Mouse (Mus musculus) CD8-positive naive resting alpha-beta T cell, adult 2 months (primary cell): ENCODE data around the gene Myo9a.
A peak's percentile ranks its signal among the peaks of the same experiment; 100 is the strongest.
"Not testable (repeated sequence)": the region's sequence is repeated elsewhere in the genome, so short reads cannot be mapped to it uniquely, and the experiment has no call there.

Source experiments
- DNase-seq, 2 experiments: peaks; one replicate each; pipeline ENCODE4 v3.0.0; 2022; ENCODE audit warnings: low read depth in 2 of 2, low spot score in 2 of 2

The Myo9a gene

DNA sequence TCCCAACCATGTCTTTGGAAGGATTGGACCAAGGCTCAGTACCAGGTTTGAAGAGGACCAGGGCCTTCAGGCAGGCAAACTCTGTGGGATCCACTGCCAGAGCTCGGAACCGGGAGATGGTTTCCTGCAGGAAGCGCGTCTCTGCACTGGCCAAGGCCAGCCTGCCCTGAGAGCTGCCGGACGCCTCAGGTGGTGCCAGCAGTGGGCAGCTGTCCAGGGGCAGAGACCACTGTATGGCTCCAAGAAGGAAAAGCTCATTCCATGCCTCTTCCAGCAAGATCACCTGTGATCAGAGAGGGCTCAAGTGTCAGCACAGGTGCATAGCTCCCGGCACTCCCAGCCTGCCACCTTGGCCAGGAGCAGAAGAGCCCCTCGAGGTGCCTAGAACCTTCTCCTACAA, 196.6 kb downstream of the Myo9a start:
- no peak for DNase-seq

DNA sequence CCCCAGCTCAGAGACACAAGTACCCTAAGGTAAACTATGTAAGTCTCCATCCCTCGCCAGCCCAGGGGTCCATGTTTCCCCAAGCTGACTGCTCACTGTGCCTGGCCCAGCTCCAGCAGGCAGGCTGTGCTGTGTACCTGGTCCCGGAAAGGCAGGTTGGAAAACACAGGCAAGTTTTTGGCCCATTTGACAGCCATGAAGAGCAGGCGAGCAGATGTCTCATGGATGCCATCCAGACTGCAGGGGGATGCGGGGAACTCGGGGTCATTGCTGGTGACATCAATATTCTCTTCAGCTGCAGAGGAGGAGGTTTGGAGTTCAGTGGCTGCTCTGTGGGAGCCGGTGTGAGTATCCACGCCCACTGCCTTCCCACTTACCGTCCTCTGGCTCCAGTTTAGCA, 197.5 kb downstream of the Myo9a start:
- no peak for DNase-seq

DNA sequence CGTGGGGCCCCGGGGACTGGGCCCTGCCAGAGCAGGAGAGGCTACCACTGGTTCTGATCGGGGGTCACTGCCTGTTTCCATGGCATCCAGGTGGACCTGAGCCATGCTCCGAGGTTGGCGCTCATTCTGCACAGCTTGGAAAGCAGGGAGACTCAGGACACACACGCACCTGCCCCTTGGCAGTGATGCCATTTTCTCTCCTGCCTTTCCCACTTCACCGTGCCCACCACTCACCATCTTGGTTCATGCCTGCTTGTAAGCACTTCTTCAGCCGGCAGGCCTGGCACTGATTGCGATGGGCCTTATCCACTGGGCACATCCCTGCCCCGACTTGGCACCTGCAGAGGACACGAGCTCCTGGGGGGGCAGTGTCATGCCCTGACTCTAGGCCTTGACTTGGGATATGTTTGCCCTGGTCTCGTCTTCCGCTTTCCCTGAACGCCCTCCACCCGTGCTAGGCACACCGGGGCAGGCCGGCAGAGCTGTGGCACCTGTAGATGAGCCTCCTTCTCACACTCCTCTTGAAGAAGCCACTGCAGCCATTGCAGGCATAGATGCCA, 198.1 kb downstream of the Myo9a start:
- no peak for DNase-seq

DNA sequence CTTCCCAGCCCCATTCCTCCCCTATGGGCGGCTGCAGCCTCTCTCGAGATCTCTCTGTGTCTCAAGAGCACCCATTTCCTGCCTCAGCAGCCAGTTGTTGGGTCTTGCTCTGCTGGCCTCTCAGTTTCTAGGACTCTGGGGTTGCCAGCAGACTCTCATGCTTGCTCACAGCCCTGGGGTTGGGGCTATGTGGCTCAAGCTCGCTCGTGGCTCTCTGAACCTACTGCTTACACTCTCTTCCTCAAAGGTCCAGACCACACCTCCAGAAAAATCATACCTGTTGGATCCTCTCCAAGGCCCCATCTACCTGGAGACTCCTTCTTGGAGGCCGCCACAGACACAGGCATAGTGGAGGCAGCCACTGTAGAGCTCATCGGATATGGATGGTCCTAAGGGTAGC, 198.8 kb downstream of the Myo9a start:
- no peak for DNase-seq

DNA sequence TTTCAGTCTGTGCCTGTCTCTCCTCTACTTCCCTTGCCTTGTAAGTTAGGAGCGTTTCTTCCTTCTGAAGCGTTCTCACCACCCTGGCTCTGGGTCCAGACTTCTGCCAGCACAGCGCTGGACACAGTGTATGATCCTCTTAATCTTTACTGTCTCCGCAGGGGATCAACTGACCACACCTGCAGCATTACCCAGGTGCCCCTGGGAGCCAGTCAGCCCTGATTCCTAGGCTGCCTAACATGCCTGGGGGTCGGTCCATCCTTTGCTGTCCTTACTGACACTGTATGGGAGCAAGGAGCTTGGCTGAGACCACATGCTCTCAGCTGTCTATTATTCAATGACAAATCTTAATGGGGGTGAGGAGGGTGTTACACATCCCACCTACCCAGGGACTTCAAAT, 199.3 kb downstream of the Myo9a start:
- no peak for DNase-seq

DNA sequence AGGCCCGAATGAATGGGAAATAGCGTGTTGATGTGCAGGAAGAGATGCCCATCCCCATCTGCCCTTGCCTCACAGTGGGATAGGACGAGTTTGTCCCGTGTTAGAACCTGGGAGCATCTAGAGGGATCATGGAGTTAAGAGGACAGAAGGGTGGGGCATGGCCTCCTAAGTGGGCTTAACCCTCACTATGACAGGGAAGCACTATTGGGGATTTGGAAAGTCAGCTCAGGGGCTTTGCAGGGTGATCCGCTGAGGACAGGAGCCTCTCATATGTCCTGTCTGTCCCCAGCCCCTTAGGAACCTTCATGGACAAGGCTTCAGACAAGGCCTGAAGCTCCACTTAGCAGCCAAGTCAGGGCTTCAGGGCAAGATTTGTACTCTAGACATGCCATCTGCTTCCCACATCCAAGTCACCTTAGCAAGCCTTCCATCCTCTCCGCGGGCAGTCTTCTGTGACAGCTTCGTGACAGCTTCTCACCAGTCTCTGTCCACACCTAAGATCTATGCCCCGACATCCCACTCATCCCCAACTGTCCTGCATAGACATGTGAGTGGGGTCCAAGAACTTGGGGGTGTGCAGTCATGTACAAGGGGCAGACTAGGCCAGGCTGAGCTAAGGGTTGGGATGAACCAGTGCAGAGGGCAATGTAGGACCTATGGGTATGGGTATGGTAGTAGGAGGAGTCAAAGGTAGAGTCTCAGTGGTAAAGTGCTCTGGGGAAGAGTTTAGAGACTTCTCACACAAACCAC, 200.5 kb downstream of the Myo9a start:
- no peak for DNase-seq

DNA sequence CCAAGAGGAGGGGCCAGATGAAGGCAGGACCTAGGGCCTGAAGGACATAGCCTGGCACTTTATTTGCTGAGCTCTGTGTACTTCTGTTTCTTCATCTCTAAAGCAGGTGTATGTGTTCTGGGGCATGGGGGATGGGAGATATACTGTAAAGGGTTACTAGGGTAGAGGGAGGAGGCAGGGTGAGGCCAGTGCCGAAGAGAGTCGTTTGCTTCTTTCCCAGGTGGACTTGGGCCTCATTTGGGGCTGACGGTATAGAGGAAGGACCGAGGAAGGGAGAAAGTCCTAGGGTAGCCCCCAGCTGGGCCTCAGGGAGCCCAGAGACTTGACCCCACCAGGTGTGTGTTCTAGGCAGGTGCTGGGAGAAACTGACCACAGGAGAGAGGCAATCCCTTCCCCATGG, 201.2 kb downstream of the Myo9a start:
- no peak for DNase-seq

DNA sequence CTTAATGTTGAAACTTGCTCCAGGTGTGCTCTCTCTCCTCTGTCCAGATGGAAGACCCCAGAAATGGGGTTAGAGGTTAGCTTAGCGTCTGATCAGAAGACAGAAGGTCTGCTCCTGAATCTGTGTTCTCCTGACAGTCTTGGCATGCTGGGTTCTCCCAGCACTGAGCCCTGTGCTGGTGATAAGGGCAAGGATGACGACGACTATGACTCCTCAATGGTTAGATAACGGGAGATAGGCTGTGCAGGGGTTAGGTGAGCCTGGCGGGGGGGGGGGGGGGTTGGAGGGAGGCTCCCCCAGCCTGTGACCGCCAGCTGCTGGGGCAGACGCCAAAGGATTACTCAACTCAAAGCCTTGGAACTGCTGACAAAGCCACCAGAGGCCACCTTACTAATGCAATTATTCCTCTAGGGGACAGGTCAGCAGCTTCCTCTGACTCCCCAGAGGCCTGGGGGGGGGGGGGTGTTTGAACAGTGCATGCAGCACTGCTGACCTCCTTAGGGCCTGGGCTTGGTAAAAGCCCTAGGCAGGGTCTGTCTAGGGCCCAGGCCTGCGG, 201.9 kb downstream of the Myo9a start:
- DNase-seq: no peak

DNA sequence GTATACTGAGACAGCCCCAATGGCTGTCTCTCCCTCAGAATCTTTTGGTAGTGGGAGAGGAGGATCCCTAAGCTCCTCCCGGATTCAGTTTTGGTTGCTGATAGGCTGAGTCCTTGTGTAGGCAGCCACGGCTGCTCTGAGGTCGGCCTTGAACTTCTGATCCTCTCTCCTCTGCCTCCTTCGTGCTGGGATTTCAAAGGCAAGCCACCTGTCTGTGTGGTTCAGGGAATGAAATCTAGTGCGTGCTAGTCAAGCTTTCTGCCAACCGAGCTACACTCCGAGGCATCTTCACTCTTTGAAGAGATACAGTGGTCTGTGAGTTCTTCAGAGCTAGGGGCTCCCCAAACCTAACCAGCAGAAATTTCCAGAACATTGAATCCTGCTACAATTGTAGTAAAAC, 202.9 kb downstream of the Myo9a start:
- no peak for DNase-seq

DNA sequence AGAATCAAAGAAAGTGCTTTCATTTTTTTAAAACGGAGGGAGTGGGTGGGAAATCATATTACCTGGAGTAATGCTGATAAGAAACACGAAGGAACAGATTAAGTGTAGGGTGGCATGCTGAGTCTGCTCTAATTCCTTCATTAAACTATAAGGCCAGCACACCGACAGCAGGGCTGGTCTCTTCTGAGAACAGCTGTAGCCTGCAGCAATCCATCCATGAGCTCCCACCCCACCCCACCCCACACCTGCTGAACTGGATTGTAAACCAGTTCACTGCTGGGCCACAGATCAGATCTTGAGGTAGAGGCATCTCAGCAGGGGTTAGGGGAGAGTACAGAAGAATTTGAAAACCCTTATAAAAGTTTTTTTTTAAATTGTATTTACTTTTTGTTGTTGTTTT, 204.5 kb downstream of the Myo9a start:
- no peak for DNase-seq

DNA sequence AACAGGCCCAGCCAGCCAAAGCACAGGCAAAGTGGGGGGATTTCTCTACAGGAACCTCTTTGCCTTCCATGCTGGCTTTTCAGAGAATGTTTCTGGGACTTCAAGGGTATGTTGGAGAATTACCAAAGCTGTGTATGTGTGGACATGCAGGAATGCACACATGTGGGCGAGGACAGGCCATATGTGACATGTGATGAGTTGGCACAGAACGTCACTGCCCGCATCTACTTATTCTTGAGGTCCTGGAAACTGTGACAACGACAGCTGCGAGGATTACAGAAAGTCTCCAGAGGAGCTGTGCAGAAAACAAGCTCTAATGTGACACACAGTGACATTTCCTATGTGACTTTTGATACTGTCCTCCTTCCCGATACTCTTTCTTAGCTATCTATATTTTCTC, 205.0 kb downstream of the Myo9a start:
- no peak for DNase-seq

DNA sequence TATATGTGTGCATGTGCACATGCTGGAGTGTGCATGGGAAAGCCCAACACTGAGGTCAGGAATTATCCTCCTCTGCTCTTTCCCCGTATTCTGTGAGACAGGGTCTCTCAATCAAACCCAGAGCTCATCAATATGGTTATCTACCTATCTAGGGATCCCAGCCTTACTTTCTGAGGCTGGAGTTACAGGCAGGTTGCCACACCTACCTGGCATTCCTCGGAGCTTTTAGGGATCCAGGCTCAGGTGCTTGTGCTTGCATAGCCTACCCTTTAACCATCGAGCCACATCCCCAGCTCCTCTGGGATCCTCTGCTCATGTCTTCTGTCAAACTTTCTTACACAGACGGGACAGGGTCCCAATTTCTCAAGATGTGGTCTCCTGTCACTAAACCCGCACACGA, 205.8 kb downstream of the Myo9a start:
- no peak for DNase-seq

DNA sequence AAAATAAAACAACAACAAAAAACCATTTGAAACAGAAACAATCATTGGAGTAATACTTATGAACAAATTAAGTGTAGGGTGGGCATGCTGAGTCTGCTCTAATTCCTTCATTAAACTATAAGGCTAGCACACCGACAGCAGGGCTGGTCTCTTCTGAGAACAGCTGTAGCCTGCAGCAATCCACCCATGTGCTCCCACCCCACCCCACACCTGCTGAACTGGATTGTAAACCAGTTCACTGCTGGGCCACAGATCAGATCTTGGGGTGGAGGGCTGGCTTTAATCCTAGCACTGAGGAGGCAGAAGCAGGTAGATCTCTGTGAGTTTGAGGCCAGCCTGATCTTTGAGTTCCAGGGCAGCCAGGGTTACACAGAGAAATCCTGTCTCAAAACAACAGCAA, 207.4 kb downstream of the Myo9a start:
- not testable (repeated sequence) for DNase-seq

DNA sequence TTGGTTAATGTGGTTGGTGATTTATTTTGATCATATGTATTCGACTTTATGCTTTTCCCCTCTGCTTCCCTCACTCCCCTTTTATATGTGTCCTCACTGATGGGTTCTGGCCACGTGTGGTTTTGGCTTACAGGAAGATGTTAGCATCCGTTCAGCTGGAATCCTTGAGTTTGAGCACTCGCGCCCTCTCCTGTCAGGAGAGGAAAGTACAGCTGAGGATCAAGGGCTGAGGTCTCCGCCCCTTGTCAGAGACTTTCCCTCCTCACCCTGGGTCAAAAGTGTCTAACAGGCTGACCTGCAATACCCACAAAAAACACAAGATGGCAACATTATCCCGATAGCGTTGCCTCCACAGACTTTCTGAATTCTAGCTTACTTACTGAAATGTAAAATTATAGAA, 208.6 kb downstream of the Myo9a start:
- peak; percentile 86 to 91 for DNase-seq

DNA sequence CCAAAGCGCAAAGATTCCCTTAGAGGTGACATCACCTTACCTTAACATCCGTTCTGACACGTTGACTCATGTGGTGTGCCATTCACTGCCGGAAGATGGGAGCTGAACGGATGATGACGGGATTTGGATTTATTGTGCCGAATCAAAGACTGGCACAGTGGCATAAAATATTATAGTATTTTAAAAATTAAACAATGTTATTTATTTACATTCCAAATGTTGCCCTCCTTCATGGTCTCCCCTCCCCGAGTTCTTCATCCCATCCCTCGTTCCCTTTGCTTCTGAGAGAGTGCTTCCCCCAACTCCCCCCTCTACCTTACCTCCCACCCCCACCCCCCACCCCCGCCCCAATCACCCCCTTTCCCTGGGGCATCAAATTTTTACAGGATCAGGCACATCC, 209.9 kb downstream of the Myo9a start, which contains the start of gene Nr2e3:
Nr2e3 (minus strand) TSS at position 101 of the 400 bp plus-strand sequence.
- no peak for DNase-seq

DNA sequence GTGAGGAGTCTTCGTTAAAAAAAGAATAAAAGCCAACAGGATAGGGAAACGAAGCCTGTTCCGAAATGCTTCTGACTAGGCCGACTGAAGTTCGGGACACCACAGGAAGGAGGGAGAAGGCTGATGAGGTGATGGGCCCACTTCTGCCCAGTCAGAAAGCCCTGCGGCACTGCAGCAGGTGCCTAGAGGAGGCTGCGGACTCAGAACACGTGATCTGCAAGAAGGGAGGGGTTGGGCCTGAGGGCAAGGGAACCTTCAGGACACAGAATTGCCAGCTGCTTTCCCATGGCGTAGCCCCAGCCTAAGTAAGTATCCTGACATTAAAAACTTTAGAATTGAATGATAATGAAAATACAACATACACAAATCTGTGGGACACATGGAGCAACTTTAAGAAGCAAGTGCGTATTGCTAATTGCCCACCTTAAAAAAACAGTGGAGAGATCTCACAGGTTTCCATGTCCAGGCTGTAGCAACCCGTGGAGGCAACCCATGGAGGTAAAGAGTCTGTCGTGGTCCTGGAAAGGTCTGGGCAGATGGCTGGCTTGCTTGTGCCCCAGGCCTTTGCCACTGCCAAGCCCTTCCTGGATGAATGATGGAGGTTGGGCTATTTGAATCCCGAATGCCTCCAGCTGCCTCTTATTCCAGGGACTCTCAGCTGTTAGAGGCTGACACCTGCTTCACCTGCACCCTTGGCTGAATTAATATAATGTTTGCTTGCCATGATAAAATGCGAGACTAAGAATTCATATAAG, 210.7 kb downstream of the Myo9a start:
- no peak for DNase-seq

DNA sequence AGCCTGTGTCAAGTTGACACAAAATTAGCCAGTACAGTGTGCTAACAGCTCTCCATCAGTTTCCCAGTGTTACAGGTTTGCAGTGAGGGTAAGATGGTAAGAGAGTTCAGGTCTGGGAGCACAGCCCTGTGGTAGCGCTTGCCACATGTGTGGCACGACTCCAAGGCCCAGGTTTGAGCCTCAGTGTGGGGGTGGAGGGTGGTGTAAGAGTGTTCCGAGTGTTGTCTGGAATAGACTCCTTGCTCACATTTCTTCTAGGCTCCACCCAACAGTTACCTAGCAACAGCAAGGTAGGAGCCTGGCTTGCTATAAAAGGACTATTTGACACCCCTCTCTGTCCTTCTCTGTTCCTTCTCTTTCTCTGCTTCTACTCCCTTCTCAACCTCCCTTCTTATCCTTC, 213.7 kb downstream of the Myo9a start:
- no peak for DNase-seq

DNA sequence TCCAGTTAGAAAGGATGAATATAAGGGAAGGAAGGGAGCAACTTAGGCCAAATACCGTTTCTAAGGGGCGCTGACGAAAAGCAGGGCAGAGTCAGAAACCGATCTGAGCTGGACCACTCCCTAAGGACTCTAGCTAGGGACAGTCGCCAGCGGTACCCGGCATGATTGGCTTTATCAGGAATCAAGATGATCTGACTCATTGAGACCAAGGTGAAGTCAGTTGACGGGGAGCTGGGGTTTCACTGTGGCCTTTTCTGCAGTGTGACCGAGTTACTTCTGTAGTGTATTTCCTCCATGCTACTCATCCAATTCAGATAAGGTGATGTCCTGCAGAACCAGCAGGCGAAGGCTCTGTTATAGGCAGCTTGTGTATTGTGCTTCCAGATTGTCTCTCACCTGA, 214.3 kb downstream of the Myo9a start:
- DNase-seq: no peak

DNA sequence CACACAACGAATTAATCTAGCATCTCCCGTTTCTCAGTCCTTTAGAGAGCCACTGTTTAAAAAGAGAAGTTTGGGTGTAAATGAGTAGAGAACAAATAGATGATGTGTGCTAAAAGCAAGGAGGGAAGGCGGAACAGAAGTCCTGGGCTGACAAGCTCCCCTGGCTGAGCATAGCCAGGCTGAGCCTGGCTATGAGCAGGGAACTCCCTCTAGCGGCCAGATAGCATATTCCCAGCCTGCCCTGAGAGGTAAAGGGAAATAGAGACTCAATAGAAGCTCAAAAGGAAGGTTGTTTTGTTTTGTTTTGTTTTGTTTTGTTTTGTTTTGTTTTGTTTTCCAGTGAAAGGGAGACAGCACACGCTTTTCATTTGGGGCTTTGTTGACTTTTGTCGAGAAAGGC, 218.7 kb downstream of the Myo9a start:
- peak; percentile 43 to 59 for DNase-seq

DNA sequence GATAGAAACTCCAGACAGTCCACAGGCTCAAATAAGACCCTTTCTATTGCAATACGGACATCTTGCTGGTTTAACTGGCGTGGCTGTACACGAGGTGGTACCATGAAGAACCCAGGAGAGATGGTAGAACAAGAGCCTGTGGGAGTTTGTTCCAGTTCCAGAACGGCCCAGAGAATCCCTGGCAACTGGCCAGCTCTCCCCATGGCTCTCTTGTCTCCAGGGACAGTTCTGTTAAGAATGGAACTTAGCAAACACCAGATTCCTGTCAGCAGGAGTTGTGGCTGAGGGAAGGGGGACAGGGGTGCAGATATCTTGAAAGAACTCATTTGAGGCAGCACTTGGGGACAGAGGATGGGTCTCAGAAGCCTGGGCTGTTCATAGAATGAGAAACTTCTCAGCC, 220.6 kb downstream of the Myo9a start:
- no peak for DNase-seq
